Comparison of ENCODE assay signal across 9 mouse cellular contexts in the genomic region with DNA sequence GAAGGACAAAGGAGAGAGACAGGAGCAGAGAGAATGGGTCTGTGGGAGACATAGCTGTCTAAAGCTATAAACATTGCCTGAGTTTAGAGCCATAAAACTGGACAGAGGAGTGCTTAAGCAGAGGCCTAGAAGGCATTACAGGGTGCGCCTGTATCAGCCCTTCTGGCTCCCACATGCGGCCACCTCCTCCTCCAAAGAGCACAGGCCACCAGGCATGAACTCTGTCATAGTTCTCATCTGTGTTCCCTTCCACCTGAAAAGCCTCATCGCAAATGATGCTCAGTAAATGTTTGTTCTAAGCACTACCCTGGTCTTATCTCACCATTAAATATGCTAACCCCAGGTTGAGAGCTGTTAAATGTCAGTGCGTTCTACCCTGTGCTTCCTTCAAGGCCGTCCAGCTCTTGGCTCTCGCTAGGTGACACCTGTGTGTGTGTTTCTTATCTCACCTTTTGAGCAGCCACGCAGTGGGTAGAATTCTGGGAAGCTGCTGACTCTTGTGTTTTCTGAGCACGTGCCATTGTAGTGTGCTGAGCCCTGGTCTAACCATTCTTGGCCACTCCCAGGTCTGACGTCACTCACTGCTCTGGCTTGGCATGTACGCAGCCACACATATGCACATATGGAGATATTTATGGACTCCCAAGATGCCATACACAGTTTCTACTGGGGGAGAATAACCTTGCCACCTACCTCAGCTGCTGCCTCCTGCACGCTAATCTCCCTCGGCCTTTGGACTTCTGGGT. TPM values are rescaled to one million over a fixed set of nuclear protein-coding genes. Genes with fewer than 3 reads are reported as not detected.
DNase-seq lines count a peak whose midpoint lies in the region; ATAC-seq lines count a peak whose summit lies in the region.
"Had no signal": no experiment of that assay in that cellular context is flagged by ENCODE, and none has a peak within 500 bp of the region (broad histone marks: within the 10 kb centered on the region; RNA-seq: fewer than 3 reads in every experiment).

No protein-coding gene starts in this region.

- H3K4me1 ChIP-seq in heart, embryonic 12.5 days (replicated peaks) = peaks cover 78% of the 10 kb centered on the region
- peaks cover 63% of the 10 kb centered on the region for H3K4me1 ChIP-seq in heart, embryonic 11.5 days (ENCODE audit: control insufficient read depth, insufficient read depth, low read length)
- H3K4me1 ChIP-seq in limb, embryonic 10.5 days = peaks cover 34% of the 10 kb centered on the region
- H3K4me1 ChIP-seq in hindbrain, embryonic 10.5 days (replicated peaks) = peaks cover 17% of the 10 kb centered on the region

- DNase-seq in ZHBTc4 (ENCODE audit: low read depth, low spot score) = peak; percentile 76
- no peak for DNase-seq in limb, embryonic 10.5 days (ENCODE audit: low spot score)
- no peak for DNase-seq in hindbrain, embryonic 10.5 days (ENCODE audit: low spot score)
- no peak for DNase-seq in kidney, adult 18-20 months
- no peak for DNase-seq in layer of hippocampus, adult 9-11 months
- DNase-seq: thymus, adult 18-20 months had no signal

- no peak overlapping the region for H3K4me2 ChIP-seq in heart, embryonic 12.5 days
- no peak overlapping the region for H3K4me2 ChIP-seq in heart, embryonic 11.5 days

- no peak overlapping the region for H3K9ac ChIP-seq in heart, embryonic 12.5 days
- no peak overlapping the region for H3K9ac ChIP-seq in heart, embryonic 11.5 days (ENCODE audit: low read depth, low read length)

- 60% methylated on average over 12 of the region's 12 CpGs for WGBS in heart, embryonic 12.5 days
- WGBS in heart, embryonic 11.5 days (ENCODE audit: insufficient replicate concordance) = 70% methylated on average over 12 of the region's 12 CpGs
- WGBS in limb, embryonic 10.5 days = 82% methylated on average over 12 of the region's 12 CpGs
- WGBS in hindbrain, embryonic 10.5 days = 93% methylated on average over 12 of the region's 12 CpGs

- no peaks in the 10 kb centered on the region for H3K27me3 ChIP-seq in heart, embryonic 12.5 days (replicated peaks)
- H3K27me3 ChIP-seq in heart, embryonic 11.5 days (ENCODE audit: control insufficient read depth, insufficient read depth, low read length) = no peaks in the 10 kb centered on the region
- no peaks in the 10 kb centered on the region for H3K27me3 ChIP-seq in limb, embryonic 10.5 days (ENCODE audit: low read depth, poor library complexity, severe bottlenecking)
- H3K27me3 ChIP-seq in hindbrain, embryonic 10.5 days (ENCODE audit: insufficient read depth, poor library complexity, severe bottlenecking) = no peaks in the 10 kb centered on the region

- 0 out of 2 replicates have a peak, but pooled peaks cover 12% of the 10 kb centered on the region for H3K36me3 ChIP-seq in heart, embryonic 12.5 days
- H3K36me3 ChIP-seq in heart, embryonic 11.5 days (ENCODE audit: control insufficient read depth, insufficient read depth, low read length) = no peaks in the 10 kb centered on the region
- no peaks in the 10 kb centered on the region; the same call in 1 of the 2 replicates for H3K36me3 ChIP-seq in limb, embryonic 10.5 days
- H3K36me3 ChIP-seq in hindbrain, embryonic 10.5 days = no peaks in the 10 kb centered on the region

- ATAC-seq in heart, embryonic 12.5 days (ENCODE audit: insufficient number of reproducible peaks, low FRiP score) = no peak
- ATAC-seq in heart, embryonic 11.5 days (replicated peaks; ENCODE audit: insufficient number of reproducible peaks, low FRiP score, low TSS enrichment) = no peak
- peak; percentile 13; the same call in 1 of the 2 replicates for ATAC-seq in megakaryocyte progenitor cell, adult 5-6 weeks (replicated peaks; ENCODE audit: poor library complexity)

- H3K9me3 ChIP-seq in heart, embryonic 12.5 days (replicated peaks) = no peaks in the 10 kb centered on the region
- H3K9me3 ChIP-seq in heart, embryonic 11.5 days (replicated peaks; ENCODE audit: control insufficient read depth, low read length) = no peaks in the 10 kb centered on the region
- H3K9me3 ChIP-seq in limb, embryonic 10.5 days (replicated peaks) = no peaks in the 10 kb centered on the region
- H3K9me3 ChIP-seq in hindbrain, embryonic 10.5 days = no peaks in the 10 kb centered on the region

- H3K4me3 ChIP-seq in heart, embryonic 12.5 days = no peak overlapping the region
- H3K4me3 ChIP-seq in heart, embryonic 11.5 days (ENCODE audit: low read depth, low read length) = no peak overlapping the region
- H3K4me3 ChIP-seq in limb, embryonic 10.5 days = no peak overlapping the region
- H3K4me3 ChIP-seq in hindbrain, embryonic 10.5 days = no peak overlapping the region

- H3K27ac ChIP-seq in heart, embryonic 12.5 days (ENCODE audit: poor library complexity, severe bottlenecking) = peak overlapping the region; percentile 53
- H3K27ac ChIP-seq in heart, embryonic 11.5 days (ENCODE audit: low read depth, low read length) = no peak overlapping the region
- 0 out of 2 replicates have a peak overlapping the region, but pooled peaks have one; percentile 21 for H3K27ac ChIP-seq in limb, embryonic 10.5 days
- H3K27ac ChIP-seq in hindbrain, embryonic 10.5 days = no peak overlapping the region

RNA-seq across cellular contexts. Expression of gene Mbnl2, which starts 37.4 kb away (rescaled TPM):
- polyA plus RNA-seq in heart, embryonic 12.5 days (2016; fragmentation: Nextera tagmentation; extraction: Ambion mirVana) = 108 and 114 TPM in 2 replicates
- 107 and 126 TPM in 2 replicates for polyA plus RNA-seq in heart, embryonic 11.5 days (2014; fragmentation: Nextera tagmentation; extraction: Ambion mirVana)
- 33.8 and 45.5 TPM in 2 replicates for polyA plus RNA-seq in limb, embryonic 10.5 days (2016; fragmentation: Nextera tagmentation; extraction: Ambion mirVana)
- 94.4 and 97.8 TPM in 2 replicates for total RNA-seq in megakaryocyte progenitor cell, adult 5-6 weeks (2015)
- 63.2 and 70.4 TPM in 2 replicates for total RNA-seq in megakaryocyte progenitor cell, adult 5-6 weeks (2017)
- polyA plus RNA-seq in hindbrain, embryonic 10.5 days (2016; fragmentation: Nextera tagmentation; extraction: Ambion mirVana) = 29.4 and 31.8 TPM in 2 replicates

Comparison
In these comparisons a context has a peak if more than half of its experiments do, and no peak if none do; other contexts are left out.
1. H3K27ac ChIP-seq: peak in heart, embryonic 12.5 days (single experiment) and limb, embryonic 10.5 days (single experiment); none in heart, embryonic 11.5 days (single experiment) and hindbrain, embryonic 10.5 days (single experiment).